Mouse (Mus musculus) C2C12 (cell line): ENCODE measurements around the gene Enah. TPM values are rescaled to one million over a fixed set of nuclear protein-coding genes. Genes with fewer than 3 reads are reported as not detected.

Experiments used
- H3K27me3 ChIP-seq: one replicate; pipeline ENCODE4 v1.6.1; 2011; ENCODE audit not compliant: control insufficient read depth, insufficient read depth, insufficient read length
- H3K36me3 ChIP-seq: one replicate; pipeline ENCODE4 v1.6.1; 2011; ENCODE audit not compliant: control insufficient read depth, insufficient read depth
- H3K4me3 ChIP-seq: one replicate; pipeline ENCODE4 v1.5.1; 2011; ENCODE audit warnings: mild to moderate bottlenecking, control low read depth; ENCODE audit not compliant: poor library complexity, insufficient read depth, severe bottlenecking
- H3K79me2 ChIP-seq: one replicate; pipeline ENCODE4 v1.6.1; 2011; ENCODE audit not compliant: control insufficient read depth, insufficient read depth
- H3K79me3 ChIP-seq: one replicate; pipeline ENCODE4 v1.6.1; 2011; ENCODE audit warnings: low read depth, control low read depth
- H3ac ChIP-seq: one replicate; pipeline ENCODE3; 2011; ENCODE audit warnings: low read depth; ENCODE audit not compliant: control insufficient read depth, insufficient read length
- CEBPB ChIP-seq: IDR thresholded peaks from one replicate; pipeline ENCODE4 v1.6.1; 2011; ENCODE audit warnings: low read depth, mild to moderate bottlenecking, control low read depth, moderate library complexity
- CTCF ChIP-seq: IDR thresholded peaks from one replicate; pipeline ENCODE4 v1.5.1; 2011; ENCODE audit not compliant: control insufficient read depth, insufficient read depth, insufficient read length
- FOSL1 ChIP-seq: IDR thresholded peaks from one replicate; pipeline ENCODE4 v1.8.0; 2011; ENCODE audit warnings: mild to moderate bottlenecking, low read length; ENCODE audit not compliant: poor library complexity, insufficient read depth, severe bottlenecking
- MAX ChIP-seq: IDR thresholded peaks from one replicate; pipeline ENCODE4 v1.6.1; 2011; ENCODE audit warnings: mild to moderate bottlenecking, control low read depth
- MYOD1 ChIP-seq: IDR thresholded peaks from one replicate; pipeline ENCODE4 v1.6.1; 2011; ENCODE audit warnings: low read depth; ENCODE audit not compliant: control insufficient read depth, insufficient read length
- MYOG ChIP-seq: IDR thresholded peaks from one replicate; pipeline ENCODE4 v1.6.1; 2011; ENCODE audit not compliant: control insufficient read depth, insufficient read length; ENCODE audit errors: extremely low read depth
- USF1 ChIP-seq: IDR thresholded peaks from one replicate; pipeline ENCODE4 v1.6.1; 2011; ENCODE audit warnings: low read depth, mild to moderate bottlenecking, control low read depth, moderate library complexity
- polyA plus RNA-seq: library from polyadenylated mRNA; unstranded; fragments of >200 nt; fragmentation: generic; extraction: Trizol; gene quantifications from one replicate; pipeline ENCODE4 v1.2.1, GENCODE M21; 2012; ENCODE audit warnings: missing spikeins

The Enah gene
- polyA plus RNA-seq, 1 experiment: 12.7 TPM

GRCm38 (mm10) chr1:181953547-181953946 is 66.2 kb downstream of the Enah start:
- Histone ChIP-seq H3ac (no peak overlapping the region), H3K79me2 (no peaks in the 10 kb centered on the region), H3K79me3 (no peaks in the 10 kb centered on the region), H3K27me3 (no peaks in the 10 kb centered on the region), H3K4me3 (no peak overlapping the region), H3K36me3 (no peaks in the 10 kb centered on the region)
- TF ChIP-seq MAX (no peak), FOSL1 (no peak), CTCF (no peak), MYOG (no peak), MYOD1 (no peak), USF1 (no peak), CEBPB (no peak)

GRCm38 (mm10) chr1:181951266-181951665 is 68.5 kb downstream of the Enah start:
- no peaks in the 10 kb centered on the region for H3K36me3 ChIP-seq
- no peaks in the 10 kb centered on the region for H3K79me3 ChIP-seq
- H3ac ChIP-seq: no peak overlapping the region
- TF ChIP-seq USF1: no peak
- no peak for TF ChIP-seq MAX
- TF ChIP-seq CEBPB: no peak
- TF ChIP-seq MYOG: no peak
- TF ChIP-seq MYOD1: no peak
- no peak for TF ChIP-seq FOSL1
- no peak for TF ChIP-seq CTCF
- no peaks in the 10 kb centered on the region for H3K27me3 ChIP-seq
- no peak overlapping the region for H3K4me3 ChIP-seq
- no peaks in the 10 kb centered on the region for H3K79me2 ChIP-seq

- H3K4me3 ChIP-seq: no peak overlapping the region
- H3K79me3 ChIP-seq: no peaks in the 10 kb centered on the region
- no peak overlapping the region for H3ac ChIP-seq
- H3K79me2 ChIP-seq: no peaks in the 10 kb centered on the region
- TF ChIP-seq MYOD1 (no peak), FOSL1 (no peak), USF1 (no peak), MYOG (no peak), CTCF (no peak), CEBPB (no peak), MAX (no peak)
- H3K27me3 ChIP-seq: no peaks in the 10 kb centered on the region
- no peaks in the 10 kb centered on the region for H3K36me3 ChIP-seq
Observed at GRCm38 (mm10) chr1:181950721-181951120, 69.1 kb downstream of the Enah start.

GRCm38 (mm10) chr1:181948191-181948590 is 71.6 kb downstream of the Enah start:
- no peak overlapping the region for H3K4me3 ChIP-seq
- no peak overlapping the region for H3ac ChIP-seq
- H3K79me2 ChIP-seq: no peaks in the 10 kb centered on the region
- TF ChIP-seq FOSL1: no peak
- no peak for TF ChIP-seq MAX
- TF ChIP-seq MYOG: no peak
- TF ChIP-seq CEBPB: no peak
- TF ChIP-seq CTCF: no peak
- TF ChIP-seq MYOD1: no peak
- no peak for TF ChIP-seq USF1
- no peaks in the 10 kb centered on the region for H3K36me3 ChIP-seq
- no peaks in the 10 kb centered on the region for H3K27me3 ChIP-seq
- H3K79me3 ChIP-seq: no peaks in the 10 kb centered on the region

- Histone ChIP-seq H3K79me2 (no peaks in the 10 kb centered on the region), H3K27me3 (no peaks in the 10 kb centered on the region), H3ac (no peak overlapping the region), H3K79me3 (no peaks in the 10 kb centered on the region), H3K36me3 (no peaks in the 10 kb centered on the region), H3K4me3 (no peak overlapping the region)
- TF ChIP-seq MAX: no peak
- no peak for TF ChIP-seq FOSL1
- no peak for TF ChIP-seq MYOD1
- no peak for TF ChIP-seq CTCF
- TF ChIP-seq USF1: no peak
- TF ChIP-seq MYOG: no peak
- no peak for TF ChIP-seq CEBPB
Observed at GRCm38 (mm10) chr1:181937064-181937463, 82.7 kb downstream of the Enah start.

GRCm38 (mm10) chr1:181928388-181928787 is 91.4 kb downstream of the Enah start:
- H3K79me2 ChIP-seq: no peaks in the 10 kb centered on the region
- TF ChIP-seq CEBPB (no peak), FOSL1 (no peak), MAX (no peak), CTCF (no peak), MYOD1 (no peak), USF1 (no peak), MYOG (no peak)
- H3K27me3 ChIP-seq: no peaks in the 10 kb centered on the region
- H3ac ChIP-seq: no peak overlapping the region
- no peak overlapping the region for H3K4me3 ChIP-seq
- peaks cover 4% of the 10 kb centered on the region for H3K36me3 ChIP-seq
- H3K79me3 ChIP-seq: no peaks in the 10 kb centered on the region
